Mouse (Mus musculus) urinary bladder, postnatal 36 days (tissue): ENCODE measurements around the gene Serpina16.
A peak's percentile ranks its signal among the peaks of the same experiment; 100 is the strongest.
"Not testable (repeated sequence)": the region's sequence is repeated elsewhere in the genome, so short reads cannot be mapped to it uniquely, and the experiment has no call there.

Source experiments
- DNase-seq, 2 experiments: peaks; one replicate each; pipeline ENCODE4 v3.0.0; 2022; ENCODE audit warnings: low spot score in 2 of 2, mixed read lengths in 1 of 2

Serpina16 gene

DNA sequence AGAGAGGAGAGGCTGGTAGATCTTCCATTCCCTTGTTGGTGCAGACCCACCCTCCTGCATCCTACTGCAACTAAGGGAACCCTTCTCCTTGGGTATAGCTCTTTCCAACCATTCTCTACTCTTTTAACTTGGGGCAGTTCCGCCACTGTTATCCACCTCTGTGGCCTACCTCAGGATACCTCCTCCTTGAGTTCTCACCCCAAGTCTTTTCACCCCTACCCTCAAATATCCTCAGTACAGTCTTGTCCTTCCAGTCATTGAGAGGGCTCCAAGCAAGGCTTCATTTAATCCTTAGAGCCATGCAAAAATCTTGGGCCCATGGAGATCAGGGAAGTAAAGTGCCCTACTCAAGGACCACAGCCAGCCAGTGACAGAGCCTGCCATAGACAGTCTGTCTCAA, at the start of gene Serpina16:
TSS of gene Serpina16 (minus strand) at position 101 of the 400 bp plus-strand sequence.
- DNase-seq, result no peak

DNA sequence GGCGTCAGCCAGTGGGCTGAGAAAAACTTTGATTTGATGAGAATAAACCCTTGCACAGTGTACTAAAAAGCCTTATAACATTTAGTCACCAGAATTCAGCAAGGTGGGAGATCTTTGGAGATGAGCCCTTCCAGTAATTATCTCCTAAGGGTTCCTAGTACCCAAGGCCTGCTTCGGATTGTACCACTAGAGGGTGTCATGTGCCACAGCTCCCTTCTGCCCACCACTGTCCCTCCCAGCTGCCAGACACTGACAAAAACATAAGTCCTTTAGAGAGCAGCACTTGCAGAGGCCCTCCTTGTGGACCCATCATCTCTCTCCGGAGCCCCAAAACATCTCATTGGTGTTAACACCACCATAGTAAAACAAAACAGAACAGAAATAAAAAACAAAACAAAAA, 35.6 kb upstream of the Serpina16 start:
- DNase-seq, result no peak

DNA sequence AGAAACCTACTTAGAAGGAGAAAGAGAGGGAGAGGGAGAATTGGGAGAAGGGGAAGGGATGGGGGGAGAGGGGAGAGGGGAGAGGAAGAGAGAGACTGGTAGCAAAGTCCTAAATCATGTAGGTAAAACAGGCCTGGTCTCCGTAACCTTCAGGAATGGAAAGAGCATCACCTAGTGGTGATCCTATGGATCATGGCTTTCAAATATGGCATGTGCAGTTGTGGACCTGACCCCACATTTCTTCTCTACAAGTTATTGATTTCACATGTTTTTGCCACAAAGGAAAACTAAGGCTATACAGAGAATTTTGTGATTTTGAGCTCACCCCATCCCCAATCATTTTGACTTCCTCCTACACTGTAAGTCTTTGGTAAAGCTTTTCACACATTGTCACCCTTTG, 34.5 kb upstream of the Serpina16 start:
- DNase-seq, result no peak

DNA sequence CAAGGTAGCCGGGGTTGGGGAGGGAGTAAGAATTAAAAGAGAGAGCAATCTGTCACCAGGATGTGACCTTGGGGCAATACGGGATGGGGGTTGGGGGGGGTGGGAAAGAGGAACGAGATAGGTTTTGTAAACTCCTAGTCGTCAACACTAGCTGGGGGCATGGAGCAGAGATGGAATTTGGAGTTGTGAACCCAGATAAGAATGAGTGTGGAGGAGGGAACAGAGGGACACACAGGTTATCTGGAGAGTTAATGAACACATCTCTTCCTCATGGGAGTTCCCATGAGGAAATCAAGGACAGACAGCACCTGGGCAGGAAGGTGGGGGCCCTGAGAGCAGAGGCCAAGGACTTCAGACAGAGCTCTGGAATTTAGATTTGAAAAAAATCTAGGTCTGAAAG, 30.2 kb upstream of the Serpina16 start:
- DNase-seq, result no peak

DNA sequence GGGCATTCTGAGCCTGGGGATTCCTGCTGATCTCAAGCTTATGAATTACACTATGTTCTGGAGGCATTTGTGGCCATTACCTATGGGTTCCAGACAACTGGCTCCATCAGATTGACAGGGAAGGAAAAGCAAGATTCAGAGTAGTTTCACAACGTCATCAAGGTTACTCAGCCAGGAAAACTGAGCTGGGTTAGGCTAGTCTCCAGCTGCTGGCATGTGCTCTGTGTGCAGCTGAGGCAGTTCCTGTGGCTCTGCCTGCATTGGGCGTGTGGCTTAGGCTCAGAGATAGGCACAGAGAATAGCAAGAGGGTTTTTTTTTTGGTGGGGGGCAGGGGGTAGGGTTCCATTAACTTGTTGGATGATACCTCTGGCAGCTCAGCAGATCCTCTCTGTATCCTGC, 29.6 kb upstream of the Serpina16 start:
- DNase-seq, result no peak

DNA sequence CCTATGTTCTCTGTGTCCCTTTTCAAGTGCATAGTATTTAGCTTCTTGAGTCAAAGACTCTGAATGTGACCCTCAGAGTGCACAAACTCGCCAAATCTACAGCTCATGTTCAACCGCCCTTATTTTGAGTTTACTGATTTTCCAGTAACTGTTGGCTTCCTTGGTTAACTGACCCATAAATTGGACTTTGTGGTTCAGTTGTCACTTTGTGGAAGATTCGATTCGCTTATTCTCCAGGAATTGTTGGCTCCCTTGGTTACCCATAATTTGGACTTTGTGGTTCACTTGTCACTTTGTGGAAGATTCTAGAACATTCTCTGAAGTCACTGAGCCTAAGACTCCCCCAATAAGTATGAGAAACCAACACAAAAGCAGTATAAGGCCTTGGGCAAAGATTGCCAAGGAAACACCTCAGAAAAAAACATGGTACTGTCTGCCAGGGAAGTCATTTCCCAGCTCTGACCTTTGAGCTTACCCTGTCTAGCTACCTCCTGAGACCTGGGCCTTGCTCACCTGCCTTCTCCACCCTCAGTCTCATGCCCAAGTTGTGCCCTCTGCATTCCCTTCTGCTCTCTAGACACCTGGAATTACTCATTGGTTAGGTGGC, 24.3 kb upstream of the Serpina16 start:
- no peak for DNase-seq

DNA sequence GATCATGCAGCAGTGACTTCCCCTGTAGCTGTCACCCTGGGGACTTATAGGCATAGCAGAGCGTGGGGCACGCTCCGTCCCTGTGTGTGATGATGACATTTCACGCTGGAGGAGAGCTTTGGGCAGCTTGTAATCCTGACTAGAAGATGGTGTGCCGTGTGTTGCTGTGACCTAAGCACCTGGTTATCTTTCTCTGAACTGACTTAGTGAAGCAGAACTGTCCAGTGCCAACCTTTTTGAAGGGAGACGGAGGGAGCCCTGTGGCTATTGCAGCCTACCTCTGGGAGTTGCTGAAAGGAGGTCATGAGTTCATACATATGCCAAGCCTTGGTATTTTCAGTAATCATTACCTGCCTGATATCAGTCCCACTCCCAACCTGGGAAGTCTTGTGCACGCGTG, 19.5 kb upstream of the Serpina16 start, which contains the start of gene Serpina1f:
TSS of gene Serpina1f (minus strand) at position 101 of the 400 bp plus-strand sequence.
- DNase-seq, result no peak

DNA sequence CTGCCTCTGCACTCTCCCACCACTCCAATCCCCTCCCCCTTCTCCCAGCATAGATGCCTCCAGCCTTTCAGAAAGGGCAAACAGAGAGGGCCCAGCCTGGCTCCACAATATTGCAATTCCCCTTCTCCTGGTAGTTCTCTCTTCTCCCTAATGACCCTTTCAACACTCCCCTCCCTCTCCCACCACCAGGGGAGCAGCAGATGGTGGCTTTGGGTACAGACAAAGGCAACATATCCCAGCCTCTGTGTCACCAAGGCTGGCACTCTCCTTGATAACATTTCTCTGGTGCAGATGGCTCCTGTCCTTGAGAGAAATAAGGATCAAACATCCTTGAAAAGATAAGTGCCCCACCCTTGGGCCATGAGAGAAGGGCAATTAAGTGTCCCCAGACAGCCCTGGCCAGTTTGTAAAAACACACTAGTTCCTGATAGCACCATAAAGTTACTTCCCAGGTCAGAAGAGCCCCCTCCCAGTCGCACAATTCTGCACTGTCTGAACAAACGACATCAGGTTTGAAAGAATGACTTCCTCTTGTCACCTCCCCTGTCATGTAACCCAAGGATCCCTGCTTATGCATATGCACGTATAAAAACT, 12.4 kb upstream of the Serpina16 start:
- DNase-seq, result no peak

DNA sequence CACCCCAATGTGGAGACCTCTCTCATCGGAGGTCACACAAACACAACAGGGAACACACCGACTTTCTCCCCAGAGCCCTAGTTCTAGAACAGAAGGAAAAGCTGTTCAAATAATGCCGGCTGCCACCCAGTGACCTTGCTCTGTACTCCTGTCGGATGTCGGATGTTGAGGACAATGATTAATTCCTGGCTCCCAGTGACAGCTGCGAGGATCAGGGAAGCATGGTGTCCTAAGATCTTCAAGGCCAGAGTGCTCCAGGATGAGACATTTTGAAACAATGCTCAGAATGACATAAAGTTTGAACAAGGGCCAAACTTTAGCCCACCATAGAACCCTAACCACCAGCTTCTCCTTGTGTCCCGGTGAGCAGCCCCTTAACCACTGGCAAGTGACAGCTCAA, 11.1 kb upstream of the Serpina16 start:
- DNase-seq, result no peak

DNA sequence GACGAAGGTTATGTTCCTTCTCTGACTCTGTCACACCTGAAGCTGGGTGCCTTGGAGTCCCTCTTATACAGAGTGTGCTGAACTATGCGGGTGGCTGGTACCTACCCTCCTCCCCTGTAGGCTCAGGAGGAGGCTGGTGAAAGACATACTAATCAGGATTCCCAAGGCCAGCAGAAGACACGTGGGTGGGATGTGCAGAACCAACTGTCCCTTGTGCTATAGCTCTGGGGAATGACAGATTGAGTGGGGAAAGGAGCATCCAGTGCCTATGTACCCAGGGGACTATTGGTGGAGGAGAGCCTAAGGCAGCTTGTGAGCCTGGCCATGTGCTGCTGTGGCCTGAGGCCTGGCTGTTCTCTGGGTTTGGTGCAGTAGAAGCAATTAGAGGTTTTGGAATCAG, 10.1 kb upstream of the Serpina16 start:
- no peak for DNase-seq

DNA sequence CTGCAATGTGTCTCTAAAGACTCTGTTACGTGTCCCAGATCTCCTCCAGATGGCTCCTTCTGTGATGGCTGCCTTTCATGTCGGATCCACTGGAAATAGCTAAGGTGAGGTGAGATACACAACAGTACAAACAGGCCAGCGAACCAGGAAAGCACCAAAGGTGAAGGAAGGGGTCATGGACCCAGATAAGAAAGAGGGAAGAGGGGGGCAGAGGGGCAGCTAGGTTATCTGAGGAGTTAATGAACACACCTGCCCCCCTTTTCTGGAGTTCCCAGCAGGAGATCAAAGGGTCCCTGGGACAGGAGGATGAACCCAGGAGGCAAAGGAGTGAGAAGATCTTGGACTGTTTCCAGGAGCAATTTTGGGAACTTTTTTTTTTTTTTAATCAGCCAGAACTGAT, 9.4 kb upstream of the Serpina16 start:
- DNase-seq, result no peak

DNA sequence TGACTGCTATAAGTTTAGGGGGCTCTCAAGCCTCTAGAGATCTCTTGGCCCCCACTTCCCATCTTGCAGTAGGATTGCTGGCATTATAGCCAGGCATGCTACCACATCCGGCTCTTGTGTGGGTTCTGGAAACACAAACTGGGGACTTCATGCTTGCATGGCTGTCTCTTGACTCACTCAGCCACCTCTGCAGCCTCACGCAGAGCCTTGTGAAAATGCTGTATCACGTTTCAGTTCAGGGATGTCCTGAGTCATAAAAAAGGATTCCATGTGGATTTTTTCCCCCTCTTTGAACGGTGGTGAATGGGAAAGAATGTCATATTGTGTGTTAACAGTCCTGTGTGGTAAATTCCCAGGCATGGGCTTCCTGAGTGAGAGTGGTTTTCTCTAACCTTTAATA, 7.8 kb upstream of the Serpina16 start:
- DNase-seq, result no peak

DNA sequence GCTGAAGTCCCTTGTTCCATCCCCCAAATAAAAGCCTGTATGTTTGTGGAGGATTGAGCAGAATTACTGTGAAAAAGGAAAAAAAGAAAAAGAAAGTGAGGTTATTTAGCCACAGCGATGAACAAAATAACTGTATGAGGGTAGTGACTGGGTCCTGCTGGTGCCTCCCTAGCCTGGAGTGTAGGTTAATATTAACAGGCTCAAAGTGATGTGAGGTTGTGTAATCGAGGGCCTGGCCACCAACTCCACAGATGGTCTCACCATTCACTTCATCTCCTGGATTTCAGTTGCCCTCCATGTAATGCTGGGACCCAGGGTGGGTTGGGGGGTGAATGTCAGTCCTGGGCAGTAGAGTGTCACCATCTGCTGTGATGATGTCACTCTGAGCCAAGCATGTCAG, 5.8 kb upstream of the Serpina16 start:
- DNase-seq, result no peak

DNA sequence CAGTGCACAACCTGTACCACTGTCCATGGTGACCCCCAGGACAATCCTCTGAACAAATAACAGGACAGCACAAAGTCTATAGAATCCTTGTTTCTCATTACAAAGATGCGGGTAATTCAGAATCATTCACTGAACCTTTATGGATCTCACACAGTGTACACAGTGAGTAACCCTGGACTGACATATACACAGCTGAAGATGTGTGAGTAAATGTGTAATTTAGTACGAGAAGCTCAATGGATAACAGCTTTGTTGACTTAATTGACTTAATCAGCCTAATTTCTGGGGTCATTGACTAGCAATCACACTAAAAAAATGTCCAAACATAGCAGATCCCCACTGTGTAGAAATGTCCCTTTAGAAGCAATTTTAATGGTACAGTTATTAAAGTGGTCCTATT, 5.2 kb upstream of the Serpina16 start:
- DNase-seq, result no peak

DNA sequence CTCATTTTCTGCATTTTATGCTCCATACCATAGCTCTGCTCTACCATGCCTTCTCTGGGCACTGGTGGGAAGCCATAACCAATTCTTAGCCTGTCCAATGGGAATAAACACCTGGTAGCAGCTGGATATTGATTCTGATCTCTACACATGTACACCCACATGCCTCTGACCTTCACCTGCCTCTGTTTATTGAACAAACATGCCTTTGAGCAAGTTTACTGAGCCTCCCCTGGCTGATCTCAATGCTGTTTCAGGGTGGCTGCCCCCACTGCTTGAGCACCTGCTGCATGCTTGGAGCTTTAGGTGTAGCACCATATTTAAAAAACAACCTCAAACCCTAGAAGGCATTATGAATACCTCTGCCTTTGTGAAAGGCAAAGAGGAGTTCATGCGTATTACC, 3.9 kb upstream of the Serpina16 start:
- not testable (repeated sequence) for DNase-seq

DNA sequence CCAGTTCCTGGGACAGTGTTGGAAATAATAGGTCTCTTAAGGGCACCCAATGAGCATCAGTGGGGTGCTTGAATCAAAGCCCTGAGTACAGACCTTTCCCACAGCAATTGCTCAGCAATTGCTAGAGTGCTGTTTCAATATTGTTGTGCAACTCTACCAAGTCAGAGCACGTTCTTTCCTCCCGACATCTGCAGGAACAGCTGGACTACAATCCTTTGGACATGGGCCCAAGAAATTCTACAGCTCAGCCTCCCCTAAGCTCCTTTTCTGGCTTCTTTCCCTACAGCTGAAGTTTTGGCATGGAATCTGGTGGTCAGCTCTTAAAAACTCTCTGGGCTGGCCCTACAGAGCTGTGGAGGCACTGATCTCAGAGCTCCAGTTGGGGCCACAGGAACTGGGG, 2.8 kb downstream of the Serpina16 start:
- DNase-seq, result no peak

DNA sequence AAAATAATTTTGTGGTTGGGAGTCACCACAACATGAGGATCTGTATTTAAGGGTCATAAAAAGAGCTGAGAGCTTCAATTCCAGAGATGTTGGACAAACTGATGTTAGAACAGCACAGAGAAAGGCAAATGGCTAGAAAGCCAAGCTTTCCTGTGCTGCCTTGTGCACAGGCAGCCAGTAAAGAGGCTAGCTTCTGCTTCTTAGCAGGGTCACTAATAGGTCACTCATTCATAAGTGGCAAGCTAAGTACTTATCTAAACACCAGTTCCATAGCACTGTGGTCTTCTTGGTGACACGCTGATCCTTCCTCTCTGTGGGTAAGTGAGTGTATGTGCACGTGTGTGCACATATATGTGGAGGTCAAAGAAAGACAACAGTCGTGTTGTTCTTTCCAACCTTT, 4.5 kb downstream of the Serpina16 start:
- no peak for DNase-seq

DNA sequence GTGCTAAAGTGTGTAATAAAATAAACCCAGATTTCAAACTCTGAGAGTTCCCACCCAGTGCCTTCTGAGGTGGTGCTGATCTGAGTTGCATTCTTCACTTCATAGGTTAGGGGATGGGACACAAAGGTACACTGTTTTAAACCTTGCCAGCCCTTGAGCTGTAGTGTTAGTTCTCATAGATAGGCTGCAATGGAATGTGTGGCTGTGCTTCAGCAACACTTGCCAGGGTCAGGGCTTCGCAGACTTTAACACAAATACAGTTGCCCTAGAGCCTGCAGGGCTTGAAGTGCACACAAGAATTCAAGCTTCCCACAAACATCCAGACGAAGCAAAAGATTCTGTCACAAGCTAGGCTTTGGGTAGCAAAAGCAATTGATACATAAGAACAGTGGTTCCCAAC, 5.0 kb downstream of the Serpina16 start:
- DNase-seq, result no peak

DNA sequence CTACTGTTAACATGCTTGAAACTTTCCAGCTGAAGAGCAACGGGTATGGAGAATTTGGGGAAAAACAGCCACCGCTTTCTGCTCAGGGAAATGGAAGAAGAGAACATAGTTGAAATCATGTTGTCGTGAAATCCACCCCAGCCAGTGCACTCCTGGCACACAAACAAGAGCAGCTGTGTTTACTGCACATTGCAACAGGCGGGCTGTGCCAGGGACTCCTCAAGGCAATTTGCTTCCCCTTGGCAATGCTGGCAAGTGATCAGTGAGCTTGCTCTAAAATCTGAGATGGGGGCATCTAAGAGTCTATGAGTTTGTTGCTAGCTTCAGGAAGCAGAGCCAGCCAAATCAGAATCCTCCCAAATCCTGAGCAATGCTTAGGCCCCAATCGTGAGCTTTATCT, 5.6 kb downstream of the Serpina16 start:
- peak in 1 of 2 experiments; percentile 8 for DNase-seq

DNA sequence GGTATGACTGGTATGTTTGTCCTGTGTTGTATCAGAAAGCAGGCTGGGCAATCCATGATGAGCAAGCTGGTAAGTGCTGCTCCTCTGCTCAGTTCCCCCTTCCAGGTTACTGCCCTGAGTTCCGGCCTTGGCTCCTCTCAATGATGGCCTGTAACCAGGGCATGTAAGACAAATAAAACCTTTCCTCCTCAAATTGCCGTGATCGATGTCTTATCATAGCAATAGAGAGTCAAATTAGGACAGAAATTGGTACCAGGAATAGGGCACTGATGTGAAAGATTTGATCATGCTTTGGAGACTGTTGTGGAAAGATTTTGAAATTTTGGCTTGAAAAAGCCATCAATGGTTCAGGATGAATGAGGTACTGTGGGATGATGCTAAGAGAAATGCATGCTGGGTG, 10.7 kb downstream of the Serpina16 start:
- DNase-seq, result no peak

DNA sequence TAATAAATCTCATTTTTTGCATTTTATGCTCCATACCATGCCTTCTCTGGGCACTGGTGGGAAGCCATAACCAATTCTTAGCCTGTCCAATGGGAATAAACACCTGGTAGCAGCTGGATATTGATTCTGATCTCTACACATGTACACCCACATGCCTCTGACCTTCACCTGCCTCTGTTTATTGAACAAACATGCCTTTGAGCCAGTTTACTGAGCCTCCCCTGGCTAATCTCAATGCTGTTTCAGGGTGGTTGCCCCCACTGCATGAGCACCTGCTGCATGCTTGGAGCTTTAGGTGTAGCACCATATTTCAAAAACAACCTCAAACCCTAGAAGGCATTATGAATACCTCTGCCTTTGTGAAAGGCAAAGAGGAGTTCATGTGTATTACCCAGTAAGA, 13.9 kb downstream of the Serpina16 start:
- DNase-seq, result not testable (repeated sequence)

DNA sequence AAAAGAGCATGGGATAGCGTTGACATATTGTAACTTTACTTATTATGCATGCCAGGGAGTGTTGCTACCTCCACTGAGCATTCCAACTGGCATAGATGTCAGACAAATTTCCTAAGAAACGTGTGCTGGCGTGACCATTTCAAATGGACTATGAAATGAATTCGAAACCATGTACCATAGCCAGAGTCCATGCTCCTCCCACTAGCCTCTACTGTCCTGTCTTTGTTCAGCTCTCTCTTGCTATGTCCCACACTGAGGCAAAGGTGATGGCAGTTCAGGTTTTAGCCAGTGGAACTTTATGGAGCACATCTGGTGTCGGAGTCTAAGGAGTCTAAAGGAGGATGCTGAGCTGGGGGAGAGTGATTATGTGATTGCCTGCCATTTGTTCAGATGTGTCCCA, 15.9 kb downstream of the Serpina16 start:
- DNase-seq, result no peak

DNA sequence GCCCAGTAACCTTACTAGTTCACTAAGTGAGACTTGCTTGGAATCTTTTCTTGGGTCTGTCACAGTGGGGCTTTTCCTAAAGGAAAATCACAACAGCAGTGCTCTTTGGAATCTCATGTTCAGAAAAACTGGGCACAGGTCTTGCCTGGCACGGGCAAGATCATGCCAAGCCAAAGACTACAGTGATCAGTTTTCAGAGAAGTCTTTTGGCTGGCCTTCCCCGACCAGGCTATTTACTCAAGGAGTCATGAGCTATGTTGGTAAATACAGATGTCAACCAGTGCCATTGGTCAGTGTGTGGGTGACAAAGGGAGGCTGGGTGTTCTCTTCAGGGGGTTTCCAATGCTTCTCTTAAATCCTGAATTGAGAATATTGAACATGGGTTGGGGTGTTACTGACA, 16.8 kb downstream of the Serpina16 start:
- DNase-seq, result peak in 1 of 2 experiments; percentile 7

DNA sequence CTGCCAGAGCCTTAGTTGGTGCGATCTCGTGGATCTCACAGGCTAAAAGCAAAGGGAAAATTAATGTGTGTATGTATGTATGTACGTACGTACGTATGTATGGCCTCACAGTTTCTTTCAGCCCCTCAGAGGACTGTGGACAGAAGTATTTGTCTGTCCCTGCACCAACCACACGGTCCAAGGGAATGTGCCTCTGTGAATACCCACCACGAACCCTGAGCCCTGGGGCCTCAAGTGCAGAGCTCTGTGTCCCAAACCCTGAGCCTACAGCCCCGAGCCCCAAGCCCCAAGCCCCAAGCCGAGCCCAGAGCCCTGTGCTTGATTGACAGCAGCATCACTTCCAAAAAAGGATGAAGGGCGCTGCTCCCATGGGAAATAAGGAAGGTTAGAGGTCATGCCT, 17.9 kb downstream of the Serpina16 start:
- DNase-seq, result no peak
